Mouse (Mus musculus) myocyte (in vitro differentiated cells): ENCODE data around the gene Lrpprc. TPM values are rescaled to one million over a fixed set of nuclear protein-coding genes. Genes with fewer than 3 reads are reported as not detected.

Experiments used
- H3K27me3 ChIP-seq: one replicate; pipeline ENCODE4 v1.6.1; 2011; ENCODE audit not compliant: control insufficient read depth, insufficient read depth, insufficient read length
- H3K36me3 ChIP-seq: one replicate; pipeline ENCODE4 v1.6.1; 2011; ENCODE audit not compliant: control insufficient read depth, insufficient read depth
- H3K4me2 ChIP-seq: one replicate; pipeline ENCODE4 v1.6.1; 2011; ENCODE audit warnings: low read depth, control low read depth
- H3K4me3 ChIP-seq: one replicate; pipeline ENCODE4 v1.5.1; 2011; ENCODE audit warnings: mild to moderate bottlenecking, control low read depth, moderate library complexity
- H3K79me2 ChIP-seq: one replicate; pipeline ENCODE4 v1.6.1; 2011; ENCODE audit not compliant: control insufficient read depth, insufficient read depth
- H3ac ChIP-seq: one replicate; pipeline ENCODE4 v1.6.1; 2011; ENCODE audit not compliant: control insufficient read depth, insufficient read length
- CEBPB ChIP-seq: IDR thresholded peaks from 2 replicates; pipeline ENCODE4 v1.6.1; 2011; ENCODE audit warnings: mild to moderate bottlenecking, moderate library complexity; ENCODE audit not compliant: poor library complexity, insufficient read depth, severe bottlenecking
- E2F4 ChIP-seq: IDR thresholded peaks from one replicate; pipeline ENCODE4 v1.6.1; 2011; ENCODE audit warnings: mild to moderate bottlenecking, control low read depth, moderate library complexity; ENCODE audit not compliant: insufficient read depth
- MAX ChIP-seq: IDR thresholded peaks from one replicate; pipeline ENCODE4 v1.6.1; 2011; ENCODE audit warnings: low read depth, mild to moderate bottlenecking, control low read depth
- MYOD1 ChIP-seq, 3 experiments: IDR thresholded peaks; one replicate each; pipeline ENCODE4 v1.6.1; 2011; ENCODE audit warnings: control low read depth in 2 of 3, low read depth in 2 of 3, mild to moderate bottlenecking in 2 of 3, moderate library complexity in 1 of 3; ENCODE audit not compliant: insufficient read length in 2 of 3, control insufficient read depth in 1 of 3
- MYOG ChIP-seq, 3 experiments: IDR thresholded peaks; one replicate each; pipeline ENCODE4 v1.6.1; 2011; ENCODE audit warnings: control low read depth in 2 of 3, low read depth in 2 of 3, mild to moderate bottlenecking in 2 of 3; ENCODE audit not compliant: insufficient read length in 2 of 3, control insufficient read depth in 1 of 3, insufficient read depth in 1 of 3
- POLR2A ChIP-seq: IDR thresholded peaks from one replicate; pipeline ENCODE4 v1.6.1; 2011; ENCODE audit warnings: low read depth, mild to moderate bottlenecking, control low read depth, moderate library complexity; ENCODE audit not compliant: insufficient read length
- POLR2AphosphoS2 ChIP-seq: IDR thresholded peaks from one replicate; pipeline ENCODE4 v1.6.1; 2011; ENCODE audit warnings: low read depth, control low read depth; ENCODE audit not compliant: insufficient read length
- REST ChIP-seq: IDR thresholded peaks from one replicate; pipeline ENCODE4 v1.6.1; 2011; ENCODE audit warnings: mild to moderate bottlenecking, control low read depth, moderate library complexity; ENCODE audit not compliant: insufficient read depth, insufficient read length
- SRF ChIP-seq: IDR thresholded peaks from one replicate; pipeline ENCODE4 v1.6.1; 2011; ENCODE audit warnings: low read depth; ENCODE audit not compliant: control insufficient read depth, insufficient read length
- TCF12 ChIP-seq: IDR thresholded peaks from one replicate; pipeline ENCODE4 v1.6.1; 2011; ENCODE audit warnings: mild to moderate bottlenecking, control low read depth; ENCODE audit not compliant: poor library complexity, insufficient read depth, severe bottlenecking
- TCF3 ChIP-seq: IDR thresholded peaks from one replicate; pipeline ENCODE4 v1.6.1; 2011; ENCODE audit warnings: low read depth, control low read depth; ENCODE audit not compliant: insufficient read length
- USF1 ChIP-seq: IDR thresholded peaks from one replicate; pipeline ENCODE4 v1.6.1; 2011; ENCODE audit warnings: low read depth, mild to moderate bottlenecking, control low read depth, moderate library complexity
- polyA plus RNA-seq: library from polyadenylated mRNA; unstranded; fragments of >200 nt; fragmentation: generic; extraction: Trizol; gene quantifications from one replicate; pipeline ENCODE4 v1.2.1, GENCODE M21; 2012; ENCODE audit warnings: missing spikeins

The Lrpprc gene
- polyA plus RNA-seq, 1 experiment = 23.3 TPM

GRCm38 (mm10) chr17:84672376-84673369 lies 117.9 kb downstream of the Lrpprc start:
- Histone ChIP-seq H3K79me2 (no peaks in the 10 kb centered on the region), H3K4me2 (no peak overlapping the region)

GRCm38 (mm10) chr17:84667848-84668247 lies 122.7 kb downstream of the Lrpprc start:
- Histone ChIP-seq H3K4me2 (no peak overlapping the region), H3ac (no peak overlapping the region), H3K36me3 (no peaks in the 10 kb centered on the region), H3K4me3 (no peak overlapping the region), H3K27me3 (peaks cover 9% of the 10 kb centered on the region), H3K79me2 (no peaks in the 10 kb centered on the region)
- TF ChIP-seq TCF3 = no peak
- no peak for TF ChIP-seq TCF12
- TF ChIP-seq USF1 = no peak
- TF ChIP-seq MAX = no peak
- no peak for TF ChIP-seq E2F4
- no peak for TF ChIP-seq MYOG (IDR thresholded peaks at IDR 0.05; ENCODE audit: control insufficient read depth in 1 of 3, insufficient read depth in 1 of 3, insufficient read length in 2 of 3, low read depth in 2 of 3)
- TF ChIP-seq POLR2AphosphoS2 = no peak
- TF ChIP-seq CEBPB = no peak
- TF ChIP-seq REST = no peak
- no peak for TF ChIP-seq MYOD1 (IDR thresholded peaks at IDR 0.05; ENCODE audit: control insufficient read depth in 1 of 3, insufficient read length in 2 of 3, low read depth in 2 of 3)
- TF ChIP-seq POLR2A = no peak
- TF ChIP-seq SRF = no peak

More at GRCm38 (mm10) chr17:84672376-84673369, 117.9 kb downstream of the Lrpprc start:
- Histone ChIP-seq H3K27me3 (peaks cover 18% of the 10 kb centered on the region), H3K36me3 (no peaks in the 10 kb centered on the region), H3ac (no peak overlapping the region), H3K4me3 (no peak overlapping the region)
- TF ChIP-seq MAX (no peak), POLR2A (no peak), POLR2AphosphoS2 (no peak), CEBPB (no peak), SRF (no peak), TCF12 (no peak), E2F4 (no peak), TCF3 (no peak)

GRCm38 (mm10) chr17:84665691-84666090 lies 124.9 kb downstream of the Lrpprc start:
- Histone ChIP-seq H3K27me3 (no peaks in the 10 kb centered on the region), H3K36me3 (no peaks in the 10 kb centered on the region), H3K4me2 (no peak overlapping the region), H3ac (no peak overlapping the region), H3K79me2 (no peaks in the 10 kb centered on the region), H3K4me3 (no peak overlapping the region)
- TF ChIP-seq TCF12 = no peak
- TF ChIP-seq E2F4 = no peak
- no peak for TF ChIP-seq SRF
- TF ChIP-seq CEBPB = no peak
- TF ChIP-seq MYOD1 (IDR thresholded peaks at IDR 0.05; ENCODE audit: control insufficient read depth in 1 of 3, insufficient read length in 2 of 3, low read depth in 2 of 3) = no peak

GRCm38 (mm10) chr17:84665053-84665452 lies 125.5 kb downstream of the Lrpprc start:
- no peaks in the 10 kb centered on the region for H3K27me3 ChIP-seq
- no peak overlapping the region for H3K4me2 ChIP-seq
- no peak overlapping the region for H3ac ChIP-seq
- TF ChIP-seq MYOG (IDR thresholded peaks at IDR 0.05; ENCODE audit: control insufficient read depth in 1 of 3, insufficient read depth in 1 of 3, insufficient read length in 2 of 3, low read depth in 2 of 3) (no peak), E2F4 (no peak)
- no peaks in the 10 kb centered on the region for H3K79me2 ChIP-seq
- no peaks in the 10 kb centered on the region for H3K36me3 ChIP-seq
- no peak overlapping the region for H3K4me3 ChIP-seq

- Histone ChIP-seq H3K27me3 (no peaks in the 10 kb centered on the region), H3K79me2 (no peaks in the 10 kb centered on the region), H3ac (no peak overlapping the region), H3K36me3 (no peaks in the 10 kb centered on the region), H3K4me3 (no peak overlapping the region), H3K4me2 (no peak overlapping the region)
- TF ChIP-seq TCF3 (no peak), CEBPB (no peak), SRF (no peak)
Measured at GRCm38 (mm10) chr17:84658951-84659350, 131.6 kb downstream of the Lrpprc start.
